Mouse (Mus musculus) embryo, embryonic 10 days (tissue): ENCODE measurements around the gene 1700019D03Rik.
"Not testable (repeated sequence)": the region's sequence is repeated elsewhere in the genome, so short reads cannot be mapped to it uniquely, and the experiment has no call there.

Experiments used
- DNase-seq: peaks from one replicate; pipeline ENCODE4 v3.0.0-alpha.2; 2015; ENCODE audit warnings: low spot score

1700019D03Rik gene

DNA sequence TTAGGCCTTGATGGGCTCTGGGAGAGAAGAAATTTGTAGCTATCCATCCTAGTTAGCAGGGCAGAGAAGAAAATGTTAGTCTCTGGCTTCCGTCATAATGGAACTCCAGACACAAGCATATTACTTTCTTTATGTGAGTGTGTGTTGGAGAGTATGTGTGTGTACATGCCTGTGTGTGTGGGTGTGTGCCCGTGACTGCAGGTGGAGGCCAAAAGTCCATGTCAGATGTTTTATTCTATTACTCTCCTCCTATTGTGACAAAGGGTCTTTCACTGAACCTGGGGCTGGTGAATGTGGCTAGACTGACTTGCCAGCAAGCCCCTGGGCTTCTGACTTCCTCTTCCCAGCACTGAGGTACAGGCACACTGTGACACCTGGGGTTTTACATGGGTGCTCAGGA lies 65.5 kb downstream of the 1700019D03Rik start:
- no peak for DNase-seq

DNA sequence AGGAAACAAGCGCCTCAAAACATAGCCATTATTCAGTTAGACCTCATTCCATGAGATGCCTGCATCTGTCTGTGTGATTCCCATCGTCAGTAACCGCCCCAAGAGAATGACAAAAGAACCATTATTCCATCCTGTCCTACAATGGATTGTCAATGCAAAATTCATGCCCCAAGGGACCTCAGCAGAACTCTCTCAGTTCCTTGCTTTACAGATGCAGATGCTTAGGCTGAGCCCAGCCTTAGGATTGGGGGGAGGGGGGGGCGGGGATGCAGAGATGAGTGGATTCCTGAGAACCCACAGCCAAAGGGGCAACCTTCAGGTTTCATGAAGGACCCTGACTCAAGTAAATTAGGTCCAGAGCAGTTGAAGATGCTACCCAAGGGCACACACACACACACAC lies 66.4 kb downstream of the 1700019D03Rik start:
- peak; percentile 12 for DNase-seq

DNA sequence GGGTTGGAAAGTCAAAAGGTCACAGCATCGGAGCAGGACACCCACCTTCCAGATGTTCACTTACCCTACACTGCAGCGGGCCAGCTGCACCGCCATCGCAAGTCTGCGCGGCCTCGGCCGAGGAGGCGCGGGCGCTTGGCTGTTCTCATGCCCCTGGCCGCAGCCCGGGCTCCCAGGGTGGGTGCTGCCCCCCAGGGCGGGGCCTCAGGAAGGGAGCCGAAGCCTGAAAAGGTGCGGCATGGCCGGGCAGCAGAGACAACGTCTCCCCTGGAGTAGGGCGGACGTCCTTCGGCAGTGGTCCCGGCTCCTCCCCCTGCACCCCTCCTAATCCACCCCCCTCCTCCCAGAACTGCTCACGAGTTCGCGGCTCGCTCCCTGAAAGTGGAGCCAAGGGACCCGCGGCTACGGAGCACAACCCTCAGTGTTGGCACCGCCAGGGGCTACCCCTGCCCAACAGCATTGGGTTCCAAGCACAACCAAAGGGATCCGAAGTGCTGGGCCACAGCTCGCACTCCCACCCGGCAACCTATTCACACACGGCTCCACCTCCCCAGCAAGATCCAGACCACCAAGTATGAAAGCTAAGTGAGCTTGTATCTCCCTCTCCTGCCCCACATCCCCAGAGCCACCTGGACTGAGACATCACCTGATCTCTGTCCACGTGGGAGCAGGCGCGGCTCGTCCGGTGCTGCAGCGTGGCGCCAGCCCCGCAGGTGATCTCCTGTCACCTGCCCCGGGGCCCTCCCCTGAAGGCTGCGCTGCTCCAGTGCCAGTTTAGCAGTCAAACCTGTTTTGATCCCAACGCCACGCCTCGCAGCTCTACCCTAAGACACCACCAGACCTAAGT lies 67.2 kb downstream of the 1700019D03Rik start:
- DNase-seq = peak; percentile 25

DNA sequence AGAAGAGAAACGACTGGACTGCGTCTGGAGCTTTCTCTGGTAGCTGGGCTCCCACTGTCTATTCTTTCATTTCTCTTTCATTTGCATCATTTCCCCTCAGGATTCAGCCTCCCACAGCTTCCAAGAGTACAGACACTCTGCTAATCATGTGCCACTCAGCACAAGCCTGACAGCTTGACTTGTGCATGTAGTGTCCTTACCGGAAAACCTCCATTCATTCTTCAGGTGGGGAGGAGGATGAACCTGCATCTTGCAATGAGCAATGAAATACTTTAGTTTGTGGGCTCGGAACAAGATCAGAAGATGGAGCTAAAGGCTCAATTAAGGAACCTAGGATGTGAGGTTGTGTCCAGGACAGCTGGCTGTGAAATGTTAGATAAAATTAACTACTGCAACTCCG lies 67.8 kb downstream of the 1700019D03Rik start:
- DNase-seq = no peak

- DNase-seq = peak; percentile 49
Observed at GRCm38 (mm10) chr1:52951146-52951868, 68.7 kb downstream of the 1700019D03Rik start.

- no peak for DNase-seq
Observed at GRCm38 (mm10) chr1:52947895-52948294, 72.1 kb downstream of the 1700019D03Rik start.

GRCm38 (mm10) chr1:52939021-52939420 lies 81.0 kb downstream of the 1700019D03Rik start:
- no peak for DNase-seq

- no peak for DNase-seq
Observed at GRCm38 (mm10) chr1:52934494-52934893, 85.5 kb downstream of the 1700019D03Rik start.

DNA sequence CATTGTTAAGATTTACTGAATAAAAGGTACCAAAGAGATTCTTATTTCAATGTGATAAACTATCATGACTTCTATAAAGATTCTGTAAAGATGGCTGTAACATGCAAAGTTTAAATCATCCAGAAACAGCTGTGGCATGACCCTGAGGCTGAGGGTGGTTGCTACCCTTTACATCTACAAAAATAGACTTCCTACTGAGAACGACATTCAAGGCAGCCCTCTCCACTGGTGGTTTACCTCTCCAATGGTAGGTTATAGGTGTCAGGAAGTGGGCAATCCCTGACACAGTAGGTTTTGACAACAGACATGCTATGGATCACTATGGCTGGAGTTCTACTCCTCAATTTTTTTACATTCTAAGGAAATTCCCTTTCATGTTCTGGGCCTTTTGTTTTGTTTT lies 95.5 kb downstream of the 1700019D03Rik start:
- DNase-seq = not testable (repeated sequence)

- not testable (repeated sequence) for DNase-seq
Observed at GRCm38 (mm10) chr1:52918897-52919296, 101.1 kb downstream of the 1700019D03Rik start.

DNA sequence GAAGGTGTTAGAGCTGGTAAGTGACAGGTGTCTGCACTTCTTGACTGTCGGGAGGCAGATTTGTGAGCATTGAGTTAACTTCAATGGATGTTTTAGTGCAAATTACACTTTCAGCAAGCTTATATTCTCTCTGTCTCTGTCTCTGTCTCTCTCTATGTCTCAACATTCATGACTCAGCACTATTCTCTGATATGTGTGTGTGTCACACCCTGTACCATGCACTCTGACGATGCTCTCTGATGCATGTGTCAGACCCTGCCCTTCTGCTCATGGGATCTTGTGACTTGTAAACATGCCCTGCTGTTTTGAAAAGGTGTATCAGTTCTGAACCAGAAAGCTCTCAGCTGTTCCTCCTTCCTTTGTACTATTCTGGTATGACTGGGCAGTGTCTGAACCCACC lies 103.3 kb downstream of the 1700019D03Rik start:
- DNase-seq = no peak

DNA sequence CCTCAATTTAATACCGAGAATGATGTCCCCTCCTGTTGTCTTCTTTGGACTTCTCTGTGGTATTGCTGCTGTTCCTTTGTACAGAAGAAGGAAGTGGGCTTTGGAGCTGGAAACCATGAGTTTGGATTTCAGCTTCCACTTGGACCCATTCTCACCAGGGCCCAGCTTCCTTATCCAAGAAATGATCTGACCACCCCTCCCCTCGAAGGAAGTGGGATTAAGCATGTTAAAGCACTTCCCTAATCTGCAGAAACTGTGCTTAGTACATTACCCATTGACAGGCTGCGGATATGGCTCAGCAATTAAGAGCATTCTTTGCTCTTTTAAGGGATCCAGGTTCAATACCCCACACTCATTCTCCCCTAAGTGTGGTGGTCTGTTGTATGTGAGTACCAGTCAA lies 110.2 kb downstream of the 1700019D03Rik start:
- DNase-seq = no peak

GRCm38 (mm10) chr1:52884208-52884607 lies 135.8 kb downstream of the 1700019D03Rik start:
- no peak for DNase-seq
